Mouse (Mus musculus): ENCODE measurements around the gene Spon1. TPM values are rescaled to one million over a fixed set of nuclear protein-coding genes. Genes with fewer than 3 reads are reported as not detected.

Spon1 gene
- total and polyA plus RNA-seq, 3 experiments, result not detected

GRCm38 (mm10) chr7:114045814-114046213, 280.0 kb downstream of the Spon1 start:
- dilution Hi-C loops (cut with MboI; ENCODE audit: extremely low pct_ligation_motif_present, extremely low pct_unique_long_range_greater_than_20kb, low sequenced_read_pairs), result no loop called here
- no peak for TF ChIP-seq TBP (conservative IDR thresholded peaks at IDR 0.05; ENCODE audit: low read depth, low read length)
- TF ChIP-seq RCOR1 (conservative IDR thresholded peaks at IDR 0.05; ENCODE audit: low read depth, low read length), result no peak
- no peak for TF ChIP-seq SIN3A (IDR thresholded peaks at IDR 0.05; ENCODE audit: low read length)
- no peak for TF ChIP-seq GABPA (IDR thresholded peaks at IDR 0.05; ENCODE audit: insufficient replicate concordance, low read depth, low read length)
- TF ChIP-seq ELF1 (IDR thresholded peaks at IDR 0.05; ENCODE audit: low read depth, low read length), result no peak
- no peak for TF ChIP-seq ZNF384 (IDR thresholded peaks at IDR 0.05; ENCODE audit: low read depth, low read length)
- TF ChIP-seq TCF12 (IDR thresholded peaks at IDR 0.05; ENCODE audit: low read depth, low read length), result no peak
- TF ChIP-seq MAZ (IDR thresholded peaks at IDR 0.05; ENCODE audit: low read depth, low read length), result no peak
- TF ChIP-seq SMC3 (IDR thresholded peaks at IDR 0.05; ENCODE audit: low read depth, low read length), result no peak
- no peak for TF ChIP-seq POLR2A (IDR thresholded peaks at IDR 0.05; ENCODE audit: low read depth, low read length)
- TF ChIP-seq ETS1 (conservative IDR thresholded peaks at IDR 0.05; ENCODE audit: low read depth, low read length), result no peak
- TF ChIP-seq POLR2AphosphoS2 (IDR thresholded peaks at IDR 0.05; ENCODE audit: low read depth, low read length), result no peak
- no peak for TF ChIP-seq EP300 (IDR thresholded peaks at IDR 0.05; ENCODE audit: low read length)
- no peak for TF ChIP-seq JUND (conservative IDR thresholded peaks at IDR 0.05; ENCODE audit: low read depth, low read length)
- no peak for TF ChIP-seq RAD21 (IDR thresholded peaks at IDR 0.05; ENCODE audit: low read depth, low read length)
- TF ChIP-seq CHD1 (IDR thresholded peaks at IDR 0.05; ENCODE audit: low read depth, low read length), result no peak
- TF ChIP-seq CTCF (conservative IDR thresholded peaks at IDR 0.05 in 1 of 2, IDR thresholded peaks at IDR 0.05 in 1 of 2; ENCODE audit: low read depth in 2 of 2, low read length in 2 of 2), result no peak
- no peak for TF ChIP-seq MAFK (IDR thresholded peaks at IDR 0.05; ENCODE audit: insufficient replicate concordance, low read length)
- no peak for TF ChIP-seq HCFC1 (IDR thresholded peaks at IDR 0.05; ENCODE audit: low read depth, low read length)
- TF ChIP-seq UBTF (IDR thresholded peaks at IDR 0.05; ENCODE audit: low read depth, low read length), result no peak

GRCm38 (mm10) chr7:114053720-114054119, 287.9 kb downstream of the Spon1 start:
- no peak for DNase-seq (ENCODE audit: extremely low read depth)
- Histone ChIP-seq H3K36me3 (replicated peaks in 1 of 2; ENCODE audit: control insufficient read depth in 1 of 2, insufficient read depth in 1 of 2, low read length in 1 of 2) (peaks cover 0 to 45% of the 10 kb centered on the region in 2 experiments), H3K4me3 (replicated peaks in 1 of 3; ENCODE audit: low read depth in 2 of 3, low read length in 2 of 3, poor library complexity in 1 of 3) (no peak overlapping the region), H3K4me1 (ENCODE audit: control insufficient read depth in 1 of 2, insufficient read depth in 2 of 2) (peaks cover 0 to 11% of the 10 kb centered on the region in 2 experiments; a peak in 2 of 4 replicates), H3K79me2 (replicated peaks; ENCODE audit: control insufficient read depth, extremely low read depth, insufficient read depth, poor library complexity, severe bottlenecking) (no peaks in the 10 kb centered on the region), H3K27me3 (replicated peaks) (no peaks in the 10 kb centered on the region), H3K9ac (ENCODE audit: insufficient read depth, low read depth) (no peak overlapping the region), H3K27ac (ENCODE audit: insufficient read depth, low read depth) (no peak overlapping the region), H3K9me3 (replicated peaks; ENCODE audit: low read length) (no peaks in the 10 kb centered on the region), H3K4me2 (ENCODE audit: insufficient read depth, low read depth, poor library complexity, severe bottlenecking) (no peak overlapping the region)
- in situ Hi-C loops (cut with MboI; ENCODE audit: low pct_ligation_motif_present, low pct_unique_long_range_greater_than_20kb, low sequenced_read_pairs) (loop anchor here (25.0 kb wide), 1 partner anchor 584 kb away; the partner anchor contains the start of gene Calca), dilution Hi-C loops (cut with MboI; ENCODE audit: extremely low pct_ligation_motif_present, extremely low pct_unique_long_range_greater_than_20kb, low sequenced_read_pairs) (no loop called here)
- TF ChIP-seq BHLHE40 (IDR thresholded peaks at IDR 0.05; ENCODE audit: low read depth, low read length) (no peak), SMC3 (IDR thresholded peaks at IDR 0.05; ENCODE audit: low read depth, low read length) (no peak), RCOR1 (conservative IDR thresholded peaks at IDR 0.05; ENCODE audit: low read depth, low read length) (no peak), E2F4 (IDR thresholded peaks at IDR 0.05; ENCODE audit: insufficient replicate concordance, low read depth, low read length) (no peak), TBP (conservative IDR thresholded peaks at IDR 0.05; ENCODE audit: low read depth, low read length) (no peak), POLR2AphosphoS2 (IDR thresholded peaks at IDR 0.05; ENCODE audit: low read depth, low read length) (no peak), PAX5 (IDR thresholded peaks at IDR 0.05; ENCODE audit: low read length) (no peak), ZC3H11A (IDR thresholded peaks at IDR 0.05; ENCODE audit: low read depth, low read length) (no peak), RAD21 (IDR thresholded peaks at IDR 0.05; ENCODE audit: low read depth, low read length) (no peak)

More at GRCm38 (mm10) chr7:114045814-114046213, 280.0 kb downstream of the Spon1 start:
- Histone ChIP-seq H3K36me3 (replicated peaks in 1 of 2; ENCODE audit: control insufficient read depth in 1 of 2, insufficient read depth in 1 of 2, low read length in 1 of 2) (peaks cover 0 to 29% of the 10 kb centered on the region in 2 experiments), H3K4me2 (ENCODE audit: insufficient read depth, low read depth, poor library complexity, severe bottlenecking) (no peak overlapping the region), H3K79me2 (replicated peaks; ENCODE audit: control insufficient read depth, extremely low read depth, insufficient read depth, poor library complexity, severe bottlenecking) (no peaks in the 10 kb centered on the region), H3K27ac (ENCODE audit: insufficient read depth, low read depth) (no peak overlapping the region), H3K27me3 (replicated peaks) (no peaks in the 10 kb centered on the region), H3K4me3 (replicated peaks in 1 of 3; ENCODE audit: low read depth in 2 of 3, low read length in 2 of 3, poor library complexity in 1 of 3) (no peak overlapping the region), H3K4me1 (ENCODE audit: control insufficient read depth in 1 of 2, insufficient read depth in 2 of 2) (0 out of 4 replicates have a peak, but pooled peaks cover 0 to 3% of the 10 kb centered on the region in 2 experiments), H3K9ac (ENCODE audit: insufficient read depth, low read depth) (no peak overlapping the region), H3K9me3 (replicated peaks; ENCODE audit: low read length) (no peaks in the 10 kb centered on the region)
- no peak for DNase-seq (ENCODE audit: extremely low read depth)
- in situ Hi-C loops (cut with MboI; ENCODE audit: low pct_ligation_motif_present, low pct_unique_long_range_greater_than_20kb, low sequenced_read_pairs), result no loop called here
